Mouse (Mus musculus) R1 (cell line): ENCODE results near the gene Tceal5.
A peak's percentile ranks its signal among the peaks of the same experiment; 100 is the strongest.

Experiments used
- DNase-seq: peaks from one replicate; pipeline ENCODE4 v3.0.0-alpha.2; 2018; ENCODE audit warnings: low read depth, low spot score

The Tceal5 gene

DNA sequence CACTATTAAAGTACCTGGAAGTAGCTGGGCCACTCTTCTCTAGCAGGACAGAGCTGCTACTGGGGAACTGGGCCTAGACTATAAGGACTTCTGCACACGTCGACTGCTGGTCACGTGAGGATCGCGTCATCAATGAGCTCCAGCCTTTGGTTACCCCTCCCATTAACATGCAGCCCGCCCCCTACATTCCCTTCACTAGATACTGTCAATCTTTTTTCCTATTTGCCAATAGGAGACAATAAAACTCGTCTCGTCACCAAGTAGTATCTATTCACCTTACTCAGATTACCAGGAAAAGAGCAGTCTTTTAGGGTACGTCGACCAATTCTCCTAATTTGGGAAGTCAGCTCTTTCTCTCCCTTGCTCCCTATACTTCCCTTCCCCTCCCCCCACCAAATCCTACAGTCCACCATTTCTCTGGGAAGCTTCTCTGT is 31.5 kb downstream of the Tceal5 start, which contains the start of gene Tceal8:
Tceal8 (minus strand) TSS at position 225 of the 434 bp plus-strand sequence.
- DNase-seq: peak; percentile 95

DNA sequence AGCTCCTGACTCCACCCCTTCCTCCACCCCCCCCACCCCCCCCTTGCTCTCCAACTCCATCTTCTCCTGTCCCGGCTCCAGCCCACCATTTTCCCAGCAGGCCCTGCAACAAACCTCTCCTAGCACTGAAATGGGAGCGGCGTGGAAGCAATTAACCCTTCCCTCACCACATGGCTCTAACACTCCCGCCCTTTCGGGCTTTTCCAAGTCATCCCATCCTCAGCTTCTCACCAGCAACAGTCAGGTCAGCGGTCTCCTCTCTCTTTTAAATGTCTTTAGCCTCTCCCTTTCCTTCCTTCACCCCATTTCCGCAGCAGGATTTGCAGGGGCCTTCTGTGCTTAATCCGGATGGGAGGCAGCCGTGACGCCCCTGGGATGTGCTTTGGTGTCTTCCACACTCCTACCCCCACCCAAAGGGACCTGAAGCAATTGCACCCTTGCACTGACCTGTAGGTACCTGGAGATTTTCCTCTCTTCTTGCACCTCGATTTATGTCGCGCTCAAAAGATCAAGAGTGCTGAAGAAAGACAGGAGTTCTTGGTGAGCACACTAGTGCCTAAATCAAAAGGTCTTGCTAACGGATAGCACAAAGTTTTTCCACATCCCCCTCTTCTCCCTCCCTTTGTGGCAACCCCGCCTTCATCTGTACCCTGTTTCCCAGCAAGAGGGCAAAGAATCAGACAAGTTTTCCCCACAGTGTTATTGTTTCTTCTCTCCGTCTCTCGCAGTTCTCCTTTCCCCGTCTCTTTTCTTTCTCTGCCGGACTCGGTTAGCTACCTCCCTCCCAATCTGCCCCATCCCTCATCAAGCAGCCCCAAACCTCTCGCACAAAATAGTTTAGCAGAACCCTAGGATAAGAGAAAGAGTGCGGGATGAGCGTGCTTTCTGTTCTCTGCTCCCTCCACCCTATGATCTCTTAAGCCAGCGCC is 32.2 kb downstream of the Tceal5 start:
- DNase-seq: peak; percentile 91

DNA sequence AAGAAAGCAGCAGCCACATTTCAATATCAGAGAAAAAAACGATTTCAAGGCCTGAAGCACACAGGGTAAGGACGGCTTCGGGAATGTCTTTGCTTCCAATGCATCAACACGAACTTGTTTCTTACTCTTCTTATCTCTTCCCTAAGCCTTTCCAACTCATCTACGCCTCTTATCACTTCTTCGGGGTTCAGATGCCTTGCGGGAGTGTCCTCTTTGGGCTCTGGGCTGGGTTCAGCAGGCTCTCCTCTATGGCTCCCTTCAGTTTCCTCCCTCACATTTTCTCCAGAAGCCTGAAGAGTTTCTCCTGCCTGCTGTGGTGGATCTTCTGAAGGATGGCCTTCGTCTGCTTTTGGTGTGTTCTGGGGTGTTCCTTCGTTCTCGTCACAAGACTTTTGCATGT is 33.1 kb downstream of the Tceal5 start:
- DNase-seq: no peak
